Mouse (Mus musculus) CH12.LX (cell line): ENCODE data around the gene Gm43552.

ENCODE experiments used
- BHLHE40 ChIP-seq: IDR thresholded peaks from 2 replicates; pipeline ENCODE4 v1.6.1; 2011; ENCODE audit warnings: mild to moderate bottlenecking, low read depth, low read length, improper control_type of control experiment
- CTCF ChIP-seq, 2 experiments: IDR thresholded peaks in 1 of 2; conservative IDR thresholded peaks in 1 of 2; 2 replicates each; pipeline ENCODE4 v1.5.1; 2011 to 2012; ENCODE audit warnings: low read depth in 2 of 2, low read length in 2 of 2, improper control_type of control experiment in 1 of 2, inconsistent platforms in 1 of 2, mild to moderate bottlenecking in 1 of 2, moderate library complexity in 1 of 2
- EP300 ChIP-seq: IDR thresholded peaks from 2 replicates; pipeline ENCODE4 v1.6.1; 2011; ENCODE audit warnings: low read length, improper control_type of control experiment
- JUND ChIP-seq: conservative IDR thresholded peaks from 2 replicates; pipeline ENCODE4 v1.6.1; 2011; ENCODE audit warnings: low read depth, low read length, improper control_type of control experiment
- NRF1 ChIP-seq: IDR thresholded peaks from 2 replicates; pipeline ENCODE4 v1.6.1; 2014; ENCODE audit warnings: low read depth, mild to moderate bottlenecking, inconsistent platforms, low read length, improper control_type of control experiment, moderate library complexity
- POLR2A ChIP-seq: IDR thresholded peaks from 2 replicates; pipeline ENCODE4 v1.6.1; 2011; ENCODE audit warnings: low read depth, mild to moderate bottlenecking, improper control_type of control experiment, low read length
- RAD21 ChIP-seq: IDR thresholded peaks from 2 replicates; pipeline ENCODE4 v1.6.1; 2011; ENCODE audit warnings: low read depth, mild to moderate bottlenecking, low read length, improper control_type of control experiment, moderate library complexity

GRCm38 (mm10) chr5:65508395-65508794 lies 15.8 kb upstream of the Gm43552 start:
- TF ChIP-seq NRF1 (no peak), EP300 (no peak), JUND (no peak), BHLHE40 (no peak), CTCF (conservative IDR thresholded peaks at IDR 0.05 in 1 of 2, IDR thresholded peaks at IDR 0.05 in 1 of 2; ENCODE audit: low read depth in 2 of 2, low read length in 2 of 2) (no peak), POLR2A (no peak), RAD21 (no peak)
